Mouse (Mus musculus) ES-E14 (cell line): ENCODE data around the gene Tmem101. TPM values are rescaled to one million over a fixed set of nuclear protein-coding genes. Genes with fewer than 3 reads are reported as not detected.
A peak's percentile ranks its signal among the peaks of the same experiment; 100 is the strongest.

ENCODE experiments used
- DNase-seq: peaks from one replicate; pipeline ENCODE4 v3.0.0-alpha.2; 2013; ENCODE audit warnings: low read depth, low spot score
- H3K27ac ChIP-seq: 2 replicates; pipeline ENCODE4 v1.5.1; 2012; ENCODE audit warnings: low read depth, mild to moderate bottlenecking, low read length, moderate library complexity, mixed read lengths; ENCODE audit not compliant: poor library complexity, insufficient read depth, severe bottlenecking
- H3K36me3 ChIP-seq: 2 replicates; pipeline ENCODE4 v1.6.1; 2012; ENCODE audit warnings: mild to moderate bottlenecking, low read length, moderate library complexity, mixed read lengths; ENCODE audit not compliant: control insufficient read depth, poor library complexity, insufficient read depth, severe bottlenecking
- H3K4me1 ChIP-seq, 2 experiments: fragments of 150-350 bp in 1 of 2; sonication (generic) in 1 of 2; 2 replicates each; pipeline ENCODE4 v1.6.1; 2012; ENCODE audit warnings: low read length in 2 of 2, mild to moderate bottlenecking in 1 of 2, mixed read lengths in 1 of 2; ENCODE audit not compliant: control insufficient read depth in 2 of 2, insufficient read depth in 2 of 2, poor library complexity in 1 of 2
- H3K4me3 ChIP-seq, 2 experiments: fragments of 150-350 bp in 1 of 2; sonication (generic) in 1 of 2; 2 replicates each; pipeline ENCODE4 v1.5.1; 2012; ENCODE audit warnings: low read length in 2 of 2, low read depth in 1 of 2, mild to moderate bottlenecking in 1 of 2, mixed read lengths in 1 of 2; ENCODE audit not compliant: insufficient read depth in 1 of 2, poor library complexity in 1 of 2, severe bottlenecking in 1 of 2
- H3K9ac ChIP-seq: 2 replicates; pipeline ENCODE4 v1.6.1; 2012; ENCODE audit warnings: low read depth, mild to moderate bottlenecking, low read length, mixed read lengths; ENCODE audit not compliant: poor library complexity, insufficient read depth, severe bottlenecking
- H3K9me3 ChIP-seq: fragments of 150-350 bp; sonication (generic); 2 replicates; pipeline ENCODE4 v1.6.1; 2012; ENCODE audit warnings: low read depth, mild to moderate bottlenecking, low read length; ENCODE audit not compliant: control insufficient read depth, insufficient read depth
- CHD2 ChIP-seq: IDR thresholded peaks from 2 replicates; pipeline ENCODE4 v1.6.1; 2014; ENCODE audit warnings: mild to moderate bottlenecking, low read depth, low read length, inconsistent platforms
- HCFC1 ChIP-seq: IDR thresholded peaks from 2 replicates; pipeline ENCODE4 v1.6.1; 2012; ENCODE audit warnings: low read length, inconsistent platforms, borderline replicate concordance; ENCODE audit not compliant: insufficient read depth
- MAFK ChIP-seq: IDR thresholded peaks from 2 replicates; pipeline ENCODE4 v1.6.1; 2014; ENCODE audit warnings: mild to moderate bottlenecking, low read depth, low read length, inconsistent platforms; ENCODE audit not compliant: insufficient read depth
- ZC3H11A ChIP-seq: IDR thresholded peaks from 2 replicates; pipeline ENCODE4 v1.6.1; 2012; ENCODE audit warnings: low read depth, mild to moderate bottlenecking, inconsistent platforms, low read length, borderline replicate concordance
- ZNF384 ChIP-seq: IDR thresholded peaks from 2 replicates; pipeline ENCODE4 v1.6.1; 2012; ENCODE audit warnings: low read depth, low read length, inconsistent platforms
- in situ Hi-C, 2 experiments: fragments of 600-800 bp; cut with MboI; formaldehyde crosslinking; loops; one replicate each; pipeline ENCODE4 v1.15.1; 2025; ENCODE audit warnings: low sequenced_read_pairs in 2 of 2, inconsistent platforms in 1 of 2; ENCODE audit not compliant: unreplicated experiment in 2 of 2
- total RNA-seq: library from RNA; depleted of rRNA; stranded (reverse); fragments of 300-350 nt; gene quantifications from 2 replicates; pipeline ENCODE4 v1.2.3, GENCODE M21; 2012

Gene Tmem101
- total RNA-seq, 1 experiment, result 75.3 TPM

GRCm38 (mm10) chr11:102138447-102138740 is 17.8 kb downstream of the Tmem101 start:
- Histone ChIP-seq H3K27ac (no peak overlapping the region), H3K9ac (peak overlapping the region; percentile 47; the same call in 1 of the 2 replicates), H3K9me3 (no peaks in the 10 kb centered on the region), H3K4me1 (peaks cover 2 to 7% of the 10 kb centered on the region in 2 experiments; a peak in 2 of 4 replicates), H3K36me3 (no peaks in the 10 kb centered on the region), H3K4me3 (peak overlapping the region; percentile 52)
- no peak for DNase-seq
- in situ Hi-C loops, result no loop called here
- TF ChIP-seq ZC3H11A, result peak; percentile 77; the same call in 1 of the 2 replicates
- TF ChIP-seq HCFC1, result no peak

GRCm38 (mm10) chr11:102137625-102138446 is 18.4 kb downstream of the Tmem101 start:
- H3K9ac ChIP-seq, result peak overlapping the region; percentile 47; the same call in 1 of the 2 replicates
- H3K4me1 ChIP-seq, result peaks cover 2 to 7% of the 10 kb centered on the region in 2 experiments; a peak in 2 of 4 replicates
- H3K36me3 ChIP-seq, result no peaks in the 10 kb centered on the region
- in situ Hi-C loops, result no loop called here
- peak overlapping the region; percentile 52 for H3K4me3 ChIP-seq
- H3K9me3 ChIP-seq, result no peaks in the 10 kb centered on the region
- H3K27ac ChIP-seq, result no peak overlapping the region
- TF ChIP-seq ZC3H11A, result no peak
- DNase-seq, result no peak

- DNase-seq, result no peak
- in situ Hi-C loops, result no loop called here
- no peak overlapping the region for H3K27ac ChIP-seq
- no peaks in the 10 kb centered on the region for H3K9me3 ChIP-seq
- no peak overlapping the region for H3K4me3 ChIP-seq
- peaks cover 2 to 7% of the 10 kb centered on the region in 2 experiments; a peak in 2 of 4 replicates for H3K4me1 ChIP-seq
- H3K9ac ChIP-seq, result no peak overlapping the region
- TF ChIP-seq CHD2, result no peak
- TF ChIP-seq MAFK, result no peak
- no peak for TF ChIP-seq ZNF384
- TF ChIP-seq ZC3H11A, result no peak
- no peak for TF ChIP-seq HCFC1
- H3K36me3 ChIP-seq, result no peaks in the 10 kb centered on the region
Measured at GRCm38 (mm10) chr11:102134516-102134915, 21.7 kb downstream of the Tmem101 start.

GRCm38 (mm10) chr11:102117386-102117785 is 38.8 kb downstream of the Tmem101 start:
- TF ChIP-seq ZC3H11A (no peak), CHD2 (no peak), HCFC1 (no peak), ZNF384 (no peak), MAFK (no peak)
- H3K4me1 ChIP-seq, result no peaks in the 10 kb centered on the region; a peak in 1 of 4 replicates
- H3K9me3 ChIP-seq, result no peaks in the 10 kb centered on the region
- H3K36me3 ChIP-seq, result no peaks in the 10 kb centered on the region
- H3K27ac ChIP-seq, result no peak overlapping the region
- no peak overlapping the region for H3K4me3 ChIP-seq
- in situ Hi-C loops, result no loop called here
- H3K9ac ChIP-seq, result no peak overlapping the region
- DNase-seq, result no peak

- no peaks in the 10 kb centered on the region for H3K9me3 ChIP-seq
- DNase-seq, result no peak
- no peak overlapping the region for H3K27ac ChIP-seq
- in situ Hi-C loops, result no loop called here
- H3K4me3 ChIP-seq, result no peak overlapping the region
- no peak overlapping the region for H3K9ac ChIP-seq
- no peaks in the 10 kb centered on the region for H3K36me3 ChIP-seq
- no peak for TF ChIP-seq ZC3H11A
- no peak for TF ChIP-seq ZNF384
- TF ChIP-seq HCFC1, result no peak
- no peak for TF ChIP-seq MAFK
- no peak for TF ChIP-seq CHD2
- no peaks in the 10 kb centered on the region; a peak in 1 of 4 replicates for H3K4me1 ChIP-seq
Measured at GRCm38 (mm10) chr11:102116241-102116640, 40.0 kb downstream of the Tmem101 start.
